Mouse (Mus musculus): Measurements from ENCODE around the gene Bach2. TPM values are rescaled to one million over a fixed set of nuclear protein-coding genes. Genes with fewer than 3 reads are reported as not detected.

The Bach2 gene
- polyA plus RNA-seq, 1 experiment from 2014 or later: 7.3 TPM

- H3K4me2 ChIP-seq (ENCODE audit: low read depth, low read length): no peak overlapping the region; the same call in 1 of the 2 replicates
- 47% methylated on average over 8 of the region's 8 CpGs for WGBS
- no peak for ATAC-seq (ENCODE audit: low read depth)
These were observed 270.4 kb downstream of the Bach2 start for GRCm38 (mm10) chr4:32508996-32509395.

GRCm38 (mm10) chr4:32509832-32510612 is 271.4 kb downstream of the Bach2 start:
- Histone ChIP-seq H3K27ac (replicated peaks; ENCODE audit: low read depth, low read length) (no peak overlapping the region), H3K36me3 (ENCODE audit: control insufficient read depth, insufficient read depth, low read length) (no peaks in the 10 kb centered on the region), H3K9me3 (ENCODE audit: control insufficient read depth, low read length) (no peaks in the 10 kb centered on the region), H3K4me2 (ENCODE audit: low read depth, low read length) (no peak overlapping the region), H3K9ac (ENCODE audit: low read depth, low read length) (no peak overlapping the region), H3K4me1 (ENCODE audit: control insufficient read depth, insufficient read depth, low read length) (peaks cover 7% of the 10 kb centered on the region), H3K27me3 (replicated peaks; ENCODE audit: control insufficient read depth, insufficient read depth, low read length) (no peaks in the 10 kb centered on the region), H3K4me3 (ENCODE audit: low read depth, low read length) (no peak overlapping the region)
- DNase-seq (ENCODE audit: low spot score) (peak; percentile 71), ATAC-seq (ENCODE audit: low read depth) (peak; percentile 65)
- WGBS: 56% methylated on average over 9 of the region's 9 CpGs

More at GRCm38 (mm10) chr4:32508996-32509395, 270.4 kb downstream of the Bach2 start:
- no peak for DNase-seq (ENCODE audit: low spot score)
- no peaks in the 10 kb centered on the region for H3K27me3 ChIP-seq (replicated peaks; ENCODE audit: control insufficient read depth, insufficient read depth, low read length)
- peak overlapping the region; percentile 22; the same call in 1 of the 2 replicates for H3K27ac ChIP-seq (replicated peaks; ENCODE audit: low read depth, low read length)
- peaks cover 7% of the 10 kb centered on the region for H3K4me1 ChIP-seq (ENCODE audit: control insufficient read depth, insufficient read depth, low read length)
- no peaks in the 10 kb centered on the region for H3K36me3 ChIP-seq (ENCODE audit: control insufficient read depth, insufficient read depth, low read length)
- H3K9me3 ChIP-seq (ENCODE audit: control insufficient read depth, low read length): no peaks in the 10 kb centered on the region
- no peak overlapping the region for H3K9ac ChIP-seq (ENCODE audit: low read depth, low read length)
- H3K4me3 ChIP-seq (ENCODE audit: low read depth, low read length): no peak overlapping the region

- Histone ChIP-seq H3K36me3 (ENCODE audit: control insufficient read depth, insufficient read depth, low read length) (no peaks in the 10 kb centered on the region), H3K27ac (replicated peaks; ENCODE audit: low read depth, low read length) (0 out of 2 replicates have a peak overlapping the region, but pooled peaks have one; percentile 21), H3K4me1 (ENCODE audit: control insufficient read depth, insufficient read depth, low read length) (peaks cover 7% of the 10 kb centered on the region), H3K9me3 (ENCODE audit: control insufficient read depth, low read length) (no peaks in the 10 kb centered on the region), H3K9ac (ENCODE audit: low read depth, low read length) (no peak overlapping the region), H3K27me3 (replicated peaks; ENCODE audit: control insufficient read depth, insufficient read depth, low read length) (no peaks in the 10 kb centered on the region), H3K4me3 (ENCODE audit: low read depth, low read length) (no peak overlapping the region), H3K4me2 (ENCODE audit: low read depth, low read length) (no peak overlapping the region)
- WGBS: 71% methylated on average over 7 of the region's 7 CpGs
- no peak for ATAC-seq (ENCODE audit: low read depth)
- DNase-seq (ENCODE audit: low spot score): no peak
These were observed 272.3 kb downstream of the Bach2 start for GRCm38 (mm10) chr4:32510940-32511339.

- H3K9me3 ChIP-seq (ENCODE audit: control insufficient read depth, low read length): no peaks in the 10 kb centered on the region
- WGBS: 80% methylated on average over 8 of the region's 8 CpGs
- H3K4me1 ChIP-seq (ENCODE audit: control insufficient read depth, insufficient read depth, low read length): peaks cover 9% of the 10 kb centered on the region
- no peak overlapping the region for H3K4me3 ChIP-seq (ENCODE audit: low read depth, low read length)
- no peak for ATAC-seq (ENCODE audit: low read depth)
- no peak overlapping the region for H3K27ac ChIP-seq (replicated peaks; ENCODE audit: low read depth, low read length)
- no peak for DNase-seq (ENCODE audit: low spot score)
- no peaks in the 10 kb centered on the region for H3K27me3 ChIP-seq (replicated peaks; ENCODE audit: control insufficient read depth, insufficient read depth, low read length)
- H3K36me3 ChIP-seq (ENCODE audit: control insufficient read depth, insufficient read depth, low read length): no peaks in the 10 kb centered on the region
- H3K4me2 ChIP-seq (ENCODE audit: low read depth, low read length): no peak overlapping the region
- H3K9ac ChIP-seq (ENCODE audit: low read depth, low read length): no peak overlapping the region
These were observed 277.5 kb downstream of the Bach2 start for GRCm38 (mm10) chr4:32516126-32516525.

- no peak overlapping the region for H3K4me3 ChIP-seq (ENCODE audit: low read depth, low read length)
- 56% methylated on average over 6 of the region's 6 CpGs for WGBS
- H3K4me1 ChIP-seq (ENCODE audit: control insufficient read depth, insufficient read depth, low read length): peaks cover 24% of the 10 kb centered on the region
These were observed 280.4 kb downstream of the Bach2 start for GRCm38 (mm10) chr4:32518842-32519578.

GRCm38 (mm10) chr4:32520628-32521360 is 282.2 kb downstream of the Bach2 start:
- Histone ChIP-seq H3K4me2 (ENCODE audit: low read depth, low read length) (0 out of 2 replicates have a peak overlapping the region, but pooled peaks have one; percentile 0), H3K27me3 (replicated peaks; ENCODE audit: control insufficient read depth, insufficient read depth, low read length) (no peaks in the 10 kb centered on the region), H3K36me3 (ENCODE audit: control insufficient read depth, insufficient read depth, low read length) (no peaks in the 10 kb centered on the region), H3K4me1 (ENCODE audit: control insufficient read depth, insufficient read depth, low read length) (peaks cover 24% of the 10 kb centered on the region), H3K4me3 (ENCODE audit: low read depth, low read length) (no peak overlapping the region), H3K9me3 (ENCODE audit: control insufficient read depth, low read length) (no peaks in the 10 kb centered on the region), H3K27ac (replicated peaks; ENCODE audit: low read depth, low read length) (peak overlapping the region; percentile 44; the same call in 1 of the 2 replicates), H3K9ac (ENCODE audit: low read depth, low read length) (no peak overlapping the region)
- 21% methylated on average over 18 of the region's 18 CpGs for WGBS
- DNase-seq (ENCODE audit: low spot score) (peak; percentile 66), ATAC-seq (ENCODE audit: low read depth) (0 out of 2 replicates have a peak, but pooled peaks have one; percentile 31)

More at GRCm38 (mm10) chr4:32518842-32519578, 280.4 kb downstream of the Bach2 start:
- Histone ChIP-seq H3K27ac (replicated peaks; ENCODE audit: low read depth, low read length) (no peak overlapping the region), H3K4me2 (ENCODE audit: low read depth, low read length) (no peak overlapping the region), H3K27me3 (replicated peaks; ENCODE audit: control insufficient read depth, insufficient read depth, low read length) (no peaks in the 10 kb centered on the region), H3K9me3 (ENCODE audit: control insufficient read depth, low read length) (no peaks in the 10 kb centered on the region), H3K9ac (ENCODE audit: low read depth, low read length) (0 out of 2 replicates have a peak overlapping the region, but pooled peaks have one; percentile 14), H3K36me3 (ENCODE audit: control insufficient read depth, insufficient read depth, low read length) (no peaks in the 10 kb centered on the region)
- ATAC-seq (ENCODE audit: low read depth) (no peak), DNase-seq (ENCODE audit: low spot score) (no peak)

GRCm38 (mm10) chr4:32521361-32521740 is 282.7 kb downstream of the Bach2 start:
- peaks cover 24% of the 10 kb centered on the region for H3K4me1 ChIP-seq (ENCODE audit: control insufficient read depth, insufficient read depth, low read length)
- no peak overlapping the region for H3K4me2 ChIP-seq (ENCODE audit: low read depth, low read length)

GRCm38 (mm10) chr4:32522013-32522412 is 283.4 kb downstream of the Bach2 start:
- ATAC-seq (ENCODE audit: low read depth) (peak; percentile 65; the same call in 1 of the 2 replicates), DNase-seq (ENCODE audit: low spot score) (no peak)
- Histone ChIP-seq H3K9ac (ENCODE audit: low read depth, low read length) (no peak overlapping the region), H3K4me3 (ENCODE audit: low read depth, low read length) (no peak overlapping the region), H3K27ac (replicated peaks; ENCODE audit: low read depth, low read length) (0 out of 2 replicates have a peak overlapping the region, but pooled peaks have one; percentile 36), H3K9me3 (ENCODE audit: control insufficient read depth, low read length) (no peaks in the 10 kb centered on the region), H3K4me2 (ENCODE audit: low read depth, low read length) (no peak overlapping the region), H3K36me3 (ENCODE audit: control insufficient read depth, insufficient read depth, low read length) (no peaks in the 10 kb centered on the region), H3K27me3 (replicated peaks; ENCODE audit: control insufficient read depth, insufficient read depth, low read length) (no peaks in the 10 kb centered on the region), H3K4me1 (ENCODE audit: control insufficient read depth, insufficient read depth, low read length) (peaks cover 24% of the 10 kb centered on the region)
- 34% methylated on average over 2 of the region's 2 CpGs for WGBS

More at GRCm38 (mm10) chr4:32521361-32521740, 282.7 kb downstream of the Bach2 start:
- H3K27ac ChIP-seq (replicated peaks; ENCODE audit: low read depth, low read length): peak overlapping the region; percentile 44
- DNase-seq (ENCODE audit: low spot score) (no peak), ATAC-seq (ENCODE audit: low read depth) (no peak)
- H3K27me3 ChIP-seq (replicated peaks; ENCODE audit: control insufficient read depth, insufficient read depth, low read length): no peaks in the 10 kb centered on the region
- WGBS: 32% methylated on average over 6 of the region's 6 CpGs
- H3K9me3 ChIP-seq (ENCODE audit: control insufficient read depth, low read length): no peaks in the 10 kb centered on the region
- no peak overlapping the region for H3K4me3 ChIP-seq (ENCODE audit: low read depth, low read length)
- no peaks in the 10 kb centered on the region for H3K36me3 ChIP-seq (ENCODE audit: control insufficient read depth, insufficient read depth, low read length)
- H3K9ac ChIP-seq (ENCODE audit: low read depth, low read length): no peak overlapping the region
